ENCODE assay signal across 14 mouse cellular contexts in the genomic region with DNA sequence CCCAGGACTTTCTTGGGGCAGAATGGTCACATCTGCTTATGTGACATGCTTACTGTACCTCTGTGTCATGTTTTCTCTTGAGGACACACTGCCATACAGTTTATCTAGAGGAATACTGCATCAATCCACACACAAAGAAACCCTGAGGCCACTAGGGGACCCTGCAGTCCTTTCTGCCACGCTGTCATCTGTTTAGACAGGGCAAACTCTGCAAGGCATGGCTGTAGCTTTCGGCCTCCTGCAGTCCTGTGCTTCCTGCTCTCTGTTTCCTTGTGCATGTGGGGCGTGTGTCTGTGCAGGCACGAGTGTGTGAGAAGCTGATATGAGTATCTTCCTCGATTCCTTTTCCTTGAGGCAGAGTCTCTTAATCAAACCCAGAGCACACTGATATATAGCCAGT.
DNase-seq lines count a peak whose midpoint lies in the region.
"Had no signal": no experiment of that assay in that cellular context is flagged by ENCODE, and none has a peak within 500 bp of the region (broad histone marks: within the 10 kb centered on the region; RNA-seq: fewer than 3 reads in every experiment).

No protein-coding gene starts in this region.

- peak; percentile 34 to 42 for DNase-seq in cerebellum, postnatal 10 days
- no peak for DNase-seq in cerebellum, adult 9-11 months
- peak; percentile 76 for DNase-seq in heart, adult 11 months
- DNase-seq in heart, postnatal 14 days, result no peak
- peak; percentile 18 for DNase-seq in kidney, postnatal 10 days
- DNase-seq in kidney, postnatal 14 days, result no peak
- peak; percentile 22 for DNase-seq in retina, postnatal 1 day
- no peak for DNase-seq in retina, embryonic 14.5 days (ENCODE audit: low spot score)
- DNase-seq: adrenal gland, adult 2 months; cerebellum, adult 8-10 months; gastrocnemius, postnatal 36 days; kidney, adult 8-10 months; right cerebral cortex, adult 18-20 months; thymus, postnatal 14 days had no signal

- intact Hi-C loops in heart, postnatal 14 days (cut with DNase I), result no loop called here

Comparison
In these comparisons a context has a peak if more than half of its experiments do, and no peak if none do; other contexts are left out.
1. DNase-seq: peak in cerebellum, postnatal 10 days (2 of 2), heart, adult 11 months (single experiment), kidney, postnatal 10 days (single experiment) and retina, postnatal 1 day (single experiment); none in cerebellum, adult 9-11 months (single experiment), heart, postnatal 14 days (0 of 2), kidney, postnatal 14 days (single experiment) and retina, embryonic 14.5 days (single experiment).